Mouse (Mus musculus): Measurements from ENCODE around the gene Gcgr. TPM values are rescaled to one million over a fixed set of nuclear protein-coding genes. Genes with fewer than 3 reads are reported as not detected.
A peak's percentile ranks its signal among the peaks of the same experiment; 100 is the strongest.

Gcgr gene
- total RNA-seq, 1 experiment from 2014 or later, result 0.23 TPM

DNA sequence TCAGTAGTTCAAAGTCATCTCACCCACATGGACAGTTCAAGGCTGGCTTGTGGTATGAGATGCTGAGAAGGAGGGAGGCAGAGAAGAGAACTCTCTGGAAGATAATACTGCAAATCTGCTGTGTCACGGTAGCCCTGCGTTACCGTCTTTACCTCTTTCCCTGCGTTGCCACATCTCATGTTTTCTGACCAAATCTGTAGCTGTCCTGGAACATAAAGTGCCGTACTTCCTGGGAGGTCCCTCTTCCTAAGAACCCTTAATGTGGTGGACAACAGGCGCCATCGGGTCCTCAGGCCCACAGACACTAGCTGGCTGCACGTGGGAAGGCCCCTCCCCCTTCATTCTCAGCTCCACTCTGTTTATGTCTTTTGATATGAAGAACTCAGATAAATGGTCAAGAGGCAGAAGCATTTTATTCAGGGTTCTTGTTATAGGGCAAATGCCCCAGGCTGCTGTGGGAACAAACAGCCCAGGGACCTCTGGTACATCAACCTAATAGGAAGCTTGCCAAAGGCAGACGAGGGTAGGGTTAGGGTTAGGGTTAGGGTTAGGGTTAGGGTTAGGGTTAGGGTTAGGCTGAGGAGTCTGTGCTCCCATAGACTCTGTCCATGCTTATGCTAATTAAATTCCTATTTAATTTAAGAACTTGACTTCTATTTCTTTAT is 2.7 kb upstream of the Gcgr start:
- ATAC-seq (ENCODE audit: extremely low read depth, insufficient number of reproducible peaks, low FRiP score, poor library complexity, severe bottlenecking), result no peak

DNA sequence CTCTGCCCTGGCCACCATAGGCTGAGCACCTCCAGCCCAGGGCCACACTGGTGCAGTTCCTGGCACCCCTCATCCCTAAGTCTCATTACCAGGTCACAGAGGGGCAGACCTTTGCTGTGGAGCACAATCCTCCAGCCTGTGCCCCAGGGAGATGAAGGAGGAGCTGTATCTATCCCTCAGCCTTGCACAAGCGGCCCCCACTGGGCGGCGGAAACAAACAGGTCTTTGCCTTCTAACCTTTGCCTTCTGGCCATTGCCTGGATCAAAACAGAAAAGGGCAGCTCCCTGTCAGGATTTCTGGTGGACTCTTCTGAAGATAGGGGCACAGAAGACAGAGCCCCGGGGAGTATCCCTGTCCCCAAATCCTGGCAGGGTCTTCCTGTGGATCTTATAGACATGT is 1.6 kb upstream of the Gcgr start:
- ATAC-seq (ENCODE audit: extremely low read depth, insufficient number of reproducible peaks, low FRiP score, poor library complexity, severe bottlenecking), result no peak

DNA sequence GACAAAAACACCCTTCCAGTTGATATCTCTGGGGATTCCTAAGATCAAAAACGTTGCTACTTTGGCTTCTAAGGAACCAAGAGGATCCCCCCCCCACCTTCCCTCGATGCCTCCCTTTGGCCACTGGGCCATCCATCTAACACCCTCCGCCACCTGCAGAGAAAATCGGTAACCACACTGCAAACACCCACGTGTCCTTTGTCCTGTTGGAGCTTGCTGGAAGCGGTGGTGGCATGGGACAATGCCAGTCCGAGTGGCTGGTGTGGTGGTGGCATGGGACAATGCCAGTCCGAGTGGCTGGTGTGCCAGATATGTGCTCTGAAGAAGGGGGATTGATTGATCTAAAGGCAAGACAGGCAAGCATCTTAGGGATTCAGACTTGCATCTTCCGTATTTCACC is 1.1 kb downstream of the Gcgr start:
- no peak for ATAC-seq (ENCODE audit: extremely low read depth, insufficient number of reproducible peaks, low FRiP score, poor library complexity, severe bottlenecking)

DNA sequence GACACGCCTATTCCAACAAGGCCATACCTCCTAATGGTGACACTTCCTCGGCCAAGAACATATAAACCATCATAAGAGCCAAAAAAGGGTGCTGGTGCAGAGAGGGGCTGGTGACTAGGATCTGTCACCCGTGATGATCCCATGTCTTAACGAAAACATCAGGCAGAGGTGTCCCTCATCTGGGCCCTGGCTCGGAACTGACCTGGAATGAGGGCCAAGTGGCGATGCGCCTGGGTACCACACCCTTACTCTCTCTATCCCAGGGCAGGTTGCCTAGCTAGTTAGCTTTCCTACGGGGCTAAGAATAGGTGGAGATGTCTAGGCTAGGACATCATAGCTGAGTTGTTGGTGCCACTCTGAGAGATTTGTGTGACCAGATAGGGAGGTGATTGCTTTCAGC is 3.6 kb downstream of the Gcgr start:
- no peak for ATAC-seq (ENCODE audit: extremely low read depth, insufficient number of reproducible peaks, low FRiP score, poor library complexity, severe bottlenecking)

DNA sequence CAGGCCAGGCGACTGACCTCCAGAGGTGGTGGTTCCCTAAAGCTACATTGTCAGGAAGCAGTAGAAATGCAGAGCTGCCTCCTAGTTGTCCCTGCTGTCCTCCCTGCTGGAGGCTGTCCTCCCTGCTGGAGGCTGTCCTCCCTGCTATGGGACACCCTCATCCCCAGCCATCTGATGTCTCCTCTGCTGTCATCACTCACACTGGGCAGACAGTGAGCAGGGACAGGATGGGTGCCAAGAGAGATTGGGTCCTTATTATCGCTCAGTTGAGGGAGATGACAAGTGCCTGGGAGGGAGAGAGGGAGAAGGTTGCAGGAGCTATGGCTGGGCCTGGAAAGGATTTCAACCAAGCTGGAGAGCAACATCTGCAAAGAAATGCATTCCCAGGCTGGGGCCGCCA is 4.6 kb downstream of the Gcgr start:
- no peak for ATAC-seq (ENCODE audit: extremely low read depth, insufficient number of reproducible peaks, low FRiP score, poor library complexity, severe bottlenecking)

DNA sequence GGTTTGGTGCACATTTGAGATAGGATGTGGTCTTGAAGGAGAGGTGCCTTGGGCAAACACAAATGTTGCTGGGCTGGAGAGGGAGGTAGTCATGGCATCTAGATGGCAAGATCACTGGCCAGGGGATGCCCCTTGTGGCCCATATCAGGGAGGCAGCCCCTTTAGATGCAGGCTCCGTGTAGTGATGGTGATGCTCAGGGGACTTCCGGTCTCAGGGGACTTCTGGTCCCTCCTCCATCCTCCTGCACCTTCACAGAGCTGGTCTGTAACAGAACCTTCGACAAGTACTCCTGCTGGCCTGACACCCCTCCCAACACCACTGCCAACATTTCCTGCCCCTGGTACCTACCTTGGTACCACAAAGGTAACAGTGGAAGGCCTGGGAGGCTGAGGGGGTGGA is 5.3 kb downstream of the Gcgr start:
- ATAC-seq (ENCODE audit: extremely low read depth, insufficient number of reproducible peaks, low FRiP score, poor library complexity, severe bottlenecking), result no peak

DNA sequence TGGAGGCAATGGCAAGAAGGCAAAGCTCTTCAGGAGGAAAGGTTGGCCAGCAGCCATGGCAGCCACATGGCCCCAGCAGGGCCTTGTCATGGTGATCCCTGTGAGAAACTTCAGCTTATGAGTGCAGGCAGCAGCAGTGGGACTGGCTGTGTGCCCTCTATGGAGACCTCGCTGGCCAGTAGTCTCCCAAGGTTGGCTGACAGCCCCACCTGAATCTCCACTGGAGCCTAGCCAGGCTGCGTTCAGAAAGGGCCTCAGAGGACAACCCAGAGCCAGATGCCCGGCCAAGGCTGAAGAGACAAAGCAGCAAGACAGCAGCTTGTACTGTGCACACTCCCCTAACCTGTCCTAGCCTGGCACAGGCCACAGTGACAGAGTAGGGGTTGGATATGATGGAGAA is 8.0 kb downstream of the Gcgr start:
- ATAC-seq (ENCODE audit: extremely low read depth, insufficient number of reproducible peaks, low FRiP score, poor library complexity, severe bottlenecking), result no peak

DNA sequence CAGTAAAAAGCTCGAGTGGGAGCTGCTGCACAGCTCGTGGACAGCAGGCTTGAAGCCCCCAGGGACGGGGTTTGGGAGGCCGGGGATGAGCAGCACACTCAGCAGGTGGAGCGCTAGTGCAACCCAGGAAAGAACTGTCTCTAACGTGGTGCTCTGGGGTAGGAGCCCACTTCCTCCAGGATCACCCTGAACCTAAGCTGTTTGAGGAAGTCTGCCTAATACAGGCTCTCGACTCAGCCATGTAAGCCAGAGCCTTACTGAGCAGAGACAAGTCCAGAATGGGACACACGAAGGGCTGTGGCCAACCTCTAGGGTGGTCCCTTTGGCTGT is 8.4 kb downstream of the Gcgr start:
- no peak for ATAC-seq (ENCODE audit: extremely low read depth, insufficient number of reproducible peaks, low FRiP score, poor library complexity, severe bottlenecking)

DNA sequence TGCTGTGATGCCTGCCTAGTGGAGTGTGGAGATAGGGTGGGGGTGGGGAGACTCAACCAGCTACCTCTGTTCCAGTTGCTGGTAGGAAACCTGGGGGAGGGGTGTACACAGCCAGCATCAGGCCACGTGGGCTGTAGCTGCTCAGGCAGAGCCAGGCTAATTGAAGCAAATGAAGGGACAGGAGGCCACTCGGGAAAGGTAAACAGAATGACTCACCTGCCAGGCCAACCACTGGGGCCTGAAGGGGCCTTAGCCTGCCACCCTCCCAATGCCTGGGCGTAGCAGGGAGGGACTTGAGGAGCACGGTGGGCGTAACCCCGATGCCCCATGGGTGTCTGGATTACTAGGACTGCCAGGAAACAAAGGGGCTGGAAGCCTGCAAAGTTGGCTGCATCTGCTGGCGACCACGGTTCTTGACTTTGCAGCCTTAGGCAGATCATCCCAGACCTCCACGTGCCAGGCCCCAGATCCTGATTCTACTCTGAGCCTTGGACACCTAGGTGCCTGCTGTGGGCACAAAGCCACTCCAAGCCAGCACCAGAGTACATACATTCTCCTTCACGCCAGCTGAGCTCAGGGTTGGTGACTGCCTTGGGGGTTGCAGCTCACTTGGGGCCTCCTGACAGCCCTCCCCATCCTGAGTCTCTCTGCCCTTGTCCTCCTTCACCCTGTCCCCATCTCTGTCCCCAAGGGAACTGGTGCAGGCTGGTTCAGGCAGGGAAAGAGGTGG is 9.0 kb downstream of the Gcgr start:
- ATAC-seq (ENCODE audit: extremely low read depth, insufficient number of reproducible peaks, low FRiP score, poor library complexity, severe bottlenecking), result no peak

DNA sequence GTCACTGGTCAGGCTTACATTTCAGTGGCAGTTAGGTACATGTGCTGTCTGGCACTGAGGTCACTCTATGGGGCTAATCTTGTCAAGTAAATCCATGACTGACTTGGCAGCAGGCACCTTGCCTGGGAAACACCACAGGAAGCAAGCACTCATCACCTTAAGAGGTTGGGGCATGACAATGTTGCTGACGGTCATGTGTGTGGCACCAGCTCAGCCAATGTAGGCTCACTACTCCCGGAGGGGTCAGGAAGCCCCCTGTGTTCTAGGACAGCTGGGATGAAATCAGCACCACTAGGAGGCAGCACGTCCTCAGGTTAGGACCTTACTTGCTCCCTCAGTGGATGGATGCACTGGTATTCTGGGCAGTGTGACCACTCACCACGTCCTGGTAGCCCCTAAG is 11.4 kb downstream of the Gcgr start:
- no peak for ATAC-seq (ENCODE audit: extremely low read depth, insufficient number of reproducible peaks, low FRiP score, poor library complexity, severe bottlenecking)

DNA sequence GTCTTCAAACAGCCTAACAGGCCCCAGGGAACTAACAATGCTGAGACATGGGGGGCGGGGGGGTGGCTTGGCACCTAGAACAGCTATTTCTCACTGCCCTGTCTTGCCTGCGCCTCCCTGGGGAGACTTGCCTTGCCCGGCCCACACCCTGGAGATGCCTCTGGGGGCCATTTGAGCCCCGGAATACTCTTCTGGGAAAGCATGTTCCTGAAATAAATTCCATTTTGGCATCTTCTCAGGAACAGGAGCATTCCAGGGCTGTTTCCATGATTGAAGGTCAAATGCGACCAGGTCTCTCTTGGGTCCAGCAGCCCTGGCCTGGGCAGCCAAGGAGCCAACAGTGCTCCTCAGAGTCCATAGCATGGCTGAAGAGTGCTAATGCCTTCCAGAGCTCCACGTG is 11.9 kb downstream of the Gcgr start:
- no peak for ATAC-seq (ENCODE audit: extremely low read depth, insufficient number of reproducible peaks, low FRiP score, poor library complexity, severe bottlenecking)

DNA sequence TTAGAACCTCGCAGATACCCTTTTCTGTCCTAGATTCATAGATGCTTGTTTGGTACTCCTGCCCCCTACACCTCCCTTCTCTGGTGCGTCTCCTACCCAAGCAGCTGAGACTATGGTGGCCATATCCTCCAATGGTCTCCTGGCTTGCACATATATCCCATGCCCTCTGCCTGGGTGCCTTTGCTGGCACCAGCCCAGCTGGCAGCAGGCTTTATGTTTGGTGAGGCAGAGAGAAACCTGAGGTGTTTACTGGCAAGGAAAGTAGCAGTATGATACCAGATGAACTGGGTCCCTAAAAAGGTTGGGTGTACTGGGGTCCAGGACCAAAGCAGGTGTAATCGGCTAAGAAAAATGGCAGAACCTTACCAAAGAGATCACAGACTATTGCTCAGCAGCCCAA is 15.5 kb downstream of the Gcgr start:
- no peak for ATAC-seq (ENCODE audit: extremely low read depth, insufficient number of reproducible peaks, low FRiP score, poor library complexity, severe bottlenecking)

DNA sequence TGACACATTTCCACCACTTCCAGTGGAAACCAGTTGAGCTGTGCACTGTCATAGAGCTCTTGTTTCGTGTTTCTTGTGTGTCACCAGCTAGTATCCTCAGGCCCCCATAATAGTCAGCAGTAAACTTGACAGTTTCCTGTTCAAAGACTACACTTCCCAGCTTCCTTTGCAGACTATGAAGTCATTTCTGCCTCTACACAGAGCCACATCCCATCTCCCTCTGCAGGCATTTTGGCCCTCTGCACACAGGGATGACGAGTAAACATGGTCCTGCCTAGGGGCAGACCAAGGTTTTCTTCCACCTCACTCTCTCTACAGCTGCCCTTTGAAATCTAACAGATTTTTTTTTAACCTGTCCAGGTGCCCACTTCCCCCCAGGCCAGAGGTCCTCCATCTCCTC is 17.0 kb downstream of the Gcgr start:
- no peak for ATAC-seq (ENCODE audit: extremely low read depth, insufficient number of reproducible peaks, low FRiP score, poor library complexity, severe bottlenecking)

DNA sequence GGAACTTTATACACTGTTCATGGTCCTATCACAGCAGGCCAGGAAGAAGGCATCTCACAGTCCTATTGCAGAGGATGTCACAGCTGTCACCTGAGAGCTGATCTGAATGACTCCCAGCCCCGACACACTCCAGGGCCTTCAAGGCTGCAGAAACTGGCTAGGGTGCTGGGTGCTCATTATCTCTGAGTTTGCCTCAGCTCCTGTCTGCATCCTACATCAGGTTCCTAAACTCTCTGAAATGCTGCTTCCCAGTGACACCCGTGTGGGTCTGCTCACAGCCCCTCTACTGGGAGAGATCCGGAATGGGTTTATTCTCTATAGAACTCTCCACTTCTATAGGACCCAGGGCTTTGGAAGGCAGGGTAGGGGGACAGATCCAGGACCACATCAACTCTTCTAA is 17.7 kb downstream of the Gcgr start:
- ATAC-seq (ENCODE audit: extremely low read depth, insufficient number of reproducible peaks, low FRiP score, poor library complexity, severe bottlenecking), result no peak

DNA sequence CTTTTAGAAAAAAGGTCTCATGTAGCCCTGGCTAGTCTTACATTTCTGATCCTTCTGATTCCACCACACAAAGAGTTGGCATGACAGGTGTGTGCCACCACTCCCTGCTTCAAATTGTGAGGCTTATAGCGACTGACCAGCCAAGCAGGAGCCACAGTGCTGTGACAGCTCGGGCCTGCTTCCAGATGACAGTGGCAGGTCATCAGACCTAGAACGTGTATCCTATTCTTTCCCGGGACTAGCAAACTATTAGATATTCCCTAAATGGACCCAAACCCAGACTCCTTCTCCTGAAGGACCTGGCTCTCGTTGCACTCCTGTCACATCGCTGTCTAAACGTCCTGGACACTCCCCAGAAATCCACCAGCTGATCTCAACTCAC is 18.3 kb downstream of the Gcgr start:
- ATAC-seq (ENCODE audit: extremely low read depth, insufficient number of reproducible peaks, low FRiP score, poor library complexity, severe bottlenecking), result no peak

DNA sequence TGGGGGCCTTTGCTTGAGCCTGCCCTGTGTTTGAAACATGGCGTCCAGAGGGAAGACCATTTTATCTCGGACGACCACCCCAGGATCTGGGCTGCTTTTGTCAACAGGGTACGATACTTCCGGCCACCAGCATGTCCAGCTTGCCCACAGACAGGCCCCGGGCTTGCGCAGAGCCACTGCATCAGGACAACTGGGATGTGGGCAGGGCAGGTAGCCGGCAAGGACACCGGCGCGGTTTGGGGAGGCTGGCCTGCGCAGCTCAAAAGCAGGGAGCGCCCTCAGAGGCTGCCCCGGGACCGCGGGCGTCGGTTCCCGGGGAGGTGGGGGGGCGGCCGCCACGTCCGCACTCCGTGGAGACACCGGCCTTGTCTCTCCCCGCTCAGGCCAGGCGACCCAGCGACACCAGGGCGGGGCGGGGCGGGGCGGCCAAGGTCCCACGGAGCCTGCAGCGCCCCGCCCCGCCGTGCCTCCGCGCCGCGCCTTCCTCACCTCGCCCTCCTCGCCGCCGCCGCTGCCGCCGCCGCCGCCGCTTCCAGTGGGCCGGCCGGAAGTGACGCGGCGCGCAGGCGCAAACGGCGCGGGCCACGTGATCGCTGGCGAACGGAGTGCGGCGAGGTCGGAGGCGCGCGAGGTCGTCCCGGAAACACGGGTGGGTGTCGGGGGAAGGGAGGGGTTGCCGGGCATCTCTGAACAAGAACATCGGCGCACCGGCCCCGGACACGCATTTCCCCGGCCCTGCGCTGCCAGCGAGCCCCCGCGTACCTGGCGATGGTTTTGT is 18.9 kb downstream of the Gcgr start, which contains the start of gene Mcrip1:
Gene Mcrip1, minus strand, starts transcription at position 560 of the 778 bp plus-strand sequence.
- peak; percentile 61 for ATAC-seq (ENCODE audit: extremely low read depth, insufficient number of reproducible peaks, low FRiP score, poor library complexity, severe bottlenecking)

DNA sequence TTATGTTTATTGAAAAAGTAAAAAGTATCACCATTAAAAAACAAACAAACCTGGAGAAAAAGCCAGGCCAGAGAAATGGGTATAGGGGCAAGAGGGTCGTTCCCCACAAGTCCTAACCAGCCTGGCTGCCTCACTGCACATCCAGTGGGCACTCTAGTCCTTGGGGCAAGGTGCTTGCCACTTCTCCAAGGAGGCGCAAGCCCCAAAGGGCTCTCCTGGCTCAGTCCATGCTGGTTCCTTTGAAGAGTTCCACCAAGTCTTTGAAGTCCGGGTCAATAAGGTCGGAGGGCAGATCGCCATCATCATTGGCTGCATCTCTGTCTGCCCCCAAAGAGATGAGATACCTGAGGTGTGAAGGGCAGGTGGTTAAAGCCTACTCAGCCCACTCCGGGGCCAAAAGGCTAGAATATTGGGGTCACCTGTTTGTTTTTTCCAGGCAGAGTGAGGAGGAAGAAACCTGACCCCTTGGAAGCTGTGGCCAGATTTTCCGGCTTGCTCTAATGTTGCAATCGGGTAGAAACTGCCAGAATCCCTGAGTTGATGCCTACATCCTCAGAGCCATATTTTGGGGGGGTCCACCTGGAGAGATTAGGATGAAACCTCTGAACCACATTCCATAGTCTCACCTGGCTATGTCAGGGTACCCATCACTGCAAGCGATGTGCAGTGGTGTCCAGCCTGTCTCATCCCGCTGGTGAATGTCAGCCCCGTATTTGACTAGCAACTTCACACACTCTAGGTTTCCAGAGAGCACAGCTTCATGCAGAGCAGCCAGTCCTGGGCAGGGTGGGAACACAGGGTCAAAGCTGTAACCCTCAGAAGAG is 19.7 kb downstream of the Gcgr start:
- no peak for ATAC-seq (ENCODE audit: extremely low read depth, insufficient number of reproducible peaks, low FRiP score, poor library complexity, severe bottlenecking)

DNA sequence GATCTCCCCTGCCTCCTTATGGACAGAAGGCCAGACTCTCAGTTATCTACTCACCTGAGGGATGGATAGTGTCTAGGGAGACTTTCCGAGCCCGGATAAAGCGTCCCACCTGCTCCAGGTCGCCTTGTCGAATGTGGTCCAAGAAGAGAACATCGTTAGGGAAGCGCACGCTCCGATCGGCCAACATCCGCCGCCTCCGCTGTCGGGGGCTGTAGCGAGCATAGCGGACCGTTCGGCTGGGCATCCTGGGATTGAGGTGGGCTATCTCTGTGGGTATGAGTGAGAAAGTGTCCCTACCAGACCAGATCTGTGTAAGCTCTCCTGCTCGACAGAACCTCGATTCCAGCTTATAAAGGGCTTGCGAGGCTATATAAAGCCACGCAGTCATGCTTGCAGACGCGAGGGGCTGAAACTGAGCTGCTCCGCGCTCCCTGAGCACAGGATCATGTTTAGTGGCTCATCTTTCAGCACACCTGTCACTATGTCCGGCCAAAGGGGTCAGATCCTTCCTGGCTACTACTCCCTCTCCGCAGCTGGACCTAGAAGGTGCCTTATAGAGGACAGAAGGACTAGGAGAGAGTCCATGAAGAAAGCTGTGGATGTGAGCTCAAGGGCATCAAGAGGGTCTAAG is 20.4 kb downstream of the Gcgr start, which contains the start of gene Ppp1r27:
Gene Ppp1r27, minus strand, starts transcription at position 323 of the 631 bp plus-strand sequence.
- no peak for ATAC-seq (ENCODE audit: extremely low read depth, insufficient number of reproducible peaks, low FRiP score, poor library complexity, severe bottlenecking)

DNA sequence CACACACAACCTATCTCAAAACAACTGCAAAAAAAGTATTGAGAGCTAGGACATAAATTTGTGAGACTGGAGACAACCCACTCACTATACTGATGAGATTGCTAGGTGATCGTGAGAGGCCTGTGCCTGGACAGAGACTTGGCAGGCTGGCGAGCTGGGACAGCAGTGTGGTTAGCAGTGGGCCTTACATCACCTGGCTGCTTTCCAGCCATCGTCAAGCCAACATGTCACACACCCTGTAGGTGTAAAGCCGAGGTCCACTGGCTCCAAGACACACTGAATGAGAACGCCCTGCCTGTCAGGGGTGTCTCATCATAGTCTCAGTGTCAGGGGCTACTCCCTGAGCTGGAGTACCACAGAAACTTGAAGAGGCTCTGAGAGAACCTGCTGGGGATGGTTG is 22.2 kb downstream of the Gcgr start:
- ATAC-seq (ENCODE audit: extremely low read depth, insufficient number of reproducible peaks, low FRiP score, poor library complexity, severe bottlenecking), result no peak

Data from neutrophil, adult 5-6 weeks (primary cell).